Mouse (Mus musculus): Measurements from ENCODE around the gene Ccer2.

Ccer2 gene

DNA sequence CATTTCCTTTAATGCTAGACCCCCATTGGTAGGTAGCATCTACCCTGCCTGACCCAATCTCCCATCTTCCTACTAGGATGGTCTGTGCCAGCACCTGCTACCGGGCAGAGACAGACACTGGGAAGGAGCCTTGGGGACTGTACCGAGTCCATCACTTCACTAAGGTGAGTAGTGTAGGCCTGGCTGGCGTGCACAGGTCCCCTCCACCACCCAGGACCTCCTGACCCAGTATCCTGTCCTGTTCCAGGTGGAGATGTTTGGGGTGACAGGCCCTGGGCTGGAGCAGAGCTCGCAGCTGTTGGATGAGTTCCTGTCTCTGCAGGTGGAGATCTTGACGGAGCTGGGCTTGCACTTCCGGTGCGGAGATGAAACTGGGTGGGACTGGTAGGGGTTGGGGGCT is 6.0 kb upstream of the Ccer2 start:
- DNase-seq (ENCODE audit: low read depth) = no peak

DNA sequence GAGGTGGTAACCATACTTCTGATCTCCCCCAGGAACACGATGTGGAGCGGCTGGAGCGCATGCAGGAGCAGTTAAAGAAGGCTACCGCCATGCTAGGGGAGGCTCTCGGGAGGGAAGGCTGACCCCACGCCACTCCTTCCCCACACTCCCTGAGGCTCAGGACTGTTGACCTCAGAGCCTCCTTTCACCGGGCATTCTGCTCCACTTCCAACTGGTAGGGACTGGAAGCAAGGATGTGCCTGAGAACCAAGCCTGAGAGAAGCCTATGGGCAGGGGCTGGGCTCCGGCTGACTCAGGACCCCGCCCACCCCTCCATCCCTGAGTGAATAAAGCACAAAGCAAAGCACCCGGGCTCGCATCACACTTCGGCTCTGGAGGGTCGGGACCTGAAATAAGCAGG is 2.6 kb downstream of the Ccer2 start:
- DNase-seq (ENCODE audit: low read depth) = no peak

GRCm38 (mm10) chr7:28761907-28762306 is 5.9 kb downstream of the Ccer2 start:
- DNase-seq (ENCODE audit: low read depth) = no peak

GRCm38 (mm10) chr7:28765211-28765610 is 9.2 kb downstream of the Ccer2 start:
- peak; percentile 51 for DNase-seq (ENCODE audit: low read depth)

DNA sequence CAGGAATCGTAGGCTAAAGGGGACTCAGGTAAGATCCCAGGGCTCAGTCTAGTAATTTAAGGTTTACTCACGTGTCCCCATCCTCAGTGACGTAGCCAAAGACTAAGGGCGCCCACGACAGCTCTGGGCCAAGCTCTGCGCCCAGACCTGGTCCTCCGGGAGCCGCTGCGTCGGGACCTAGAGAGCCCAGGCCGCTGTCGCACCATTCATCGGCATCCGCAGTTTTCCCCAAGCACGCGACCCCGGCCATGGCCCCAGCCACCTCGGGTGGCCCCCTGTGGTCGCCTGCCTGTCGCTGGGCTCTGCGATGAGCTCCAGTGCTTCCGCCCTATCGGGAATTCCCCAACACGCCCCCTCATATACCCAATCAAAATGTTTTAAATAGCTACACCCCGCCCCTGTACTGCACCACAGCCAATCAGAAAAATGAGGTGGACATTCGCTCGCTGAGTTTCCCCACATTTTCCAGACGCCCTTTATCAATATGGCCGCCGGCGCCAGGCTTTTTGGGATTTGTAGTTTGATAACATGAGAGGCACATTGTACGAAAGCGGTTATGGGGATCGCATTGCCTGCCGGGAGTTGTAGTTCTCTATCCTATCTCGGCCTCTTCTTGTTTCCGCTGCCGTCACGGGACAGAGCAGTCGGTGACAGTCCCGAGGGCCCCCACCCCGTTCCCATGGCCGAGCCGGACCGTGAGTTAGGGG is 10.4 kb downstream of the Ccer2 start, which contains the start of gene Sirt2:
Sirt2 (plus strand) TSS at position 563 of the 707 bp plus-strand sequence.
- DNase-seq (ENCODE audit: low read depth) = peak; percentile 100

- DNase-seq (ENCODE audit: low read depth) = no peak
Observed at GRCm38 (mm10) chr7:28766910-28767309, 10.9 kb downstream of the Ccer2 start.

DNA sequence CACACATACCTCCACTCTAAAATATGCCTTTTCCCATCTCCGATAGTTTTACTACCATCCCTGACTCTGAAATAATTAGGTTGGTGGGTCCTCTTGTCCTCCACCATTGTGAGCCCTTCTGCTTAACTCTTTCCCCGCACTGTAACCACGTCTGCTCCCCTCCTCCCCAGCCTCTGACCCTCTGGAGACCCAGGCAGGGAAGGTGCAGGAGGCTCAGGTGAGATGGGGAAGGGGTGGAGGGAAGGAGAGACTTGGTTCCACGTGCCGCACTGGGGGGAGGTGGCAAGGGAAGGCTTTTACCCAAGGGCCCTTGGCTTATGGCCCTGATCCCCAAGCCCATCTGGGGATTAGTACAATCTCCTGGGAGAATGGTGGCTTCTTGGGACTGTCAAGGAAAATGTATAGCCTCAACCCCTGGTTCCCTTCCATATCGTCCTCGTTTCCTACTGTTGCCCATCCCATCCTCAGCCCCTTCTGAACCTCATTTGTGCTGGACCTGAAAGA is 11.5 kb downstream of the Ccer2 start, which contains the start of gene Nfkbib:
Nfkbib (minus strand) TSS at position 51 of the 504 bp plus-strand sequence.
- no peak for DNase-seq (ENCODE audit: low read depth)

DNA sequence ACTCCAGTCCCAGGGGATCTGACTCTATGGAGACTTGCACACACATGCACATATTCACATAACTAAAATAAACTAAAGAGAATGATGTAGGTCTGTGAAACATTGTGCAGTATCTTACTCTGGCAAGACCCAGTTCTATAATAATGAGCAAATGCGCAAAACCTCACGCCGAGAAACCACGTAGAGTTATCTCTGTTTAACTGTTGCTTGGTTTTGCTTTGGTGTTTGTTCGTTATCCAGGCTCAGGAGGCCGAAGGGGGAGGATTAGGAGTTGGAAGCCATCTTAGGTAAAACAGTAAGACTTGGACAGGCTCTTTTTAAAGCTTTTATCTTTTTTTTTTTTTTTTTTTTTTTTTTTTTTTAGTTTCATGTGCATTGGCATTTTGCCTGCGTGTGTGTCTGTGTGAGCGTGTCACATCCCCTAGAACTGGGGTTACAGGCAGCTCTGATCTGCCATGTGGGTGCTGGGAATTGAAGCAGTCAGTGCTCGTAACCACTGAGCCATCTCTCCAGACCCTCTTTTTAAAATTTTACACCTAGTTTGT is 13.5 kb downstream of the Ccer2 start:
- no peak for DNase-seq (ENCODE audit: low read depth)

- DNase-seq (ENCODE audit: low read depth) = no peak
Observed at GRCm38 (mm10) chr7:28770309-28770708, 14.3 kb downstream of the Ccer2 start.

GRCm38 (mm10) chr7:28771867-28772266 is 15.9 kb downstream of the Ccer2 start:
- DNase-seq (ENCODE audit: low read depth) = no peak

GRCm38 (mm10) chr7:28773163-28773562 is 17.2 kb downstream of the Ccer2 start:
- no peak for DNase-seq (ENCODE audit: low read depth)

DNA sequence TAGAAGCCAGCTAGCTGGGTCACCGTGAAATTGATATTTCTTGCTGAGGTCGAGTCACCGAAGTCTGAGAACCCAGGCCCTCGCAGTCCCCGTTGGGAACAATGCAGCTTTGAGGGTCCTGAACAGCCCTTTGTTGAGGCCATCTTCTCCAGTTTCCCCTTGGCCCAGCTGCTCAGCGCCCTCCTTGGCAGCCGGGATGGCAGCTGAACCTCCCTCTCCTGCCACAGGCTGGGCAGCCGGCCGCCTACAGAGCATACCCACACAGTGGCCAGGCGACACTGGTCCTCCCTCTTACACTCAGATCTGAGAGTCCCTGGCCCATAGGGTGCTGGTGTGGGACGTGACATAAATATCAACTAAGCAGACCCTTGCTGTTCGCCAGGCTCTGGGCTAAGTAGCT is 18.2 kb downstream of the Ccer2 start:
- DNase-seq (ENCODE audit: low read depth) = no peak

- no peak for DNase-seq (ENCODE audit: low read depth)
Observed at GRCm38 (mm10) chr7:28775129-28775528, 19.2 kb downstream of the Ccer2 start.

- no peak for DNase-seq (ENCODE audit: low read depth)
Observed at GRCm38 (mm10) chr7:28778825-28779224, 22.9 kb downstream of the Ccer2 start.

DNA sequence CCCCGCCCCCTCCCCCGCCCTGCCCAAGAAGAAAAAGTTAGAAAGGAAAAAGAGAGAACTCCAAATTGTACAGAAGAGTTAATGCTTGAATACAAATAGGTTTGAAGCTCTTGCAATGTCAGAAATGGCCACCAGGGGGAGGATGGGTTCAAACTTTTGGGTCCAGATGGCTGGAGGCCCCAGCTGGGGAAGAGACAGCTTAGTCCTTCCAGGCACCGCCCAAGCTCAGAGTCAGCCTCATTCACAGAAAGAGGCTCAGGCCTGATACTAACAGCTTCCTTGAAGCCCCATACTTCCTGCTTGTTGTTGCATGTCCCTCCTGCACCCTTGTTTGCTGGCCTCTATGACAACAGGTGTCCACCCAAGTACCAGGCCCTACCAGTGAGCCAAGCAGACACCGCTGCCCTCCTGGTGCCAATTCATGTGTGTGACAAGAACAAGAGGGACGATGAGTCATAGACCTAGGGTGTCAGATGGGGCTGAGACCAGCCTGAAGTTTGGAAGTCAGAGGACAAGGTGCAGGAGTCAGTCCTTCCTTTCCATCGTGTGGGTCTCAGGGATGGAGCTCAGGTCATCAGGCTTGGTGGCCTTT is 24.2 kb downstream of the Ccer2 start:
- DNase-seq (ENCODE audit: low read depth) = peak; percentile 98

GRCm38 (mm10) chr7:28780857-28781256 is 24.9 kb downstream of the Ccer2 start:
- DNase-seq (ENCODE audit: low read depth) = peak; percentile 94

- peak; percentile 95 for DNase-seq (ENCODE audit: low read depth)
Observed at GRCm38 (mm10) chr7:28781261-28781663, 25.3 kb downstream of the Ccer2 start.

DNA sequence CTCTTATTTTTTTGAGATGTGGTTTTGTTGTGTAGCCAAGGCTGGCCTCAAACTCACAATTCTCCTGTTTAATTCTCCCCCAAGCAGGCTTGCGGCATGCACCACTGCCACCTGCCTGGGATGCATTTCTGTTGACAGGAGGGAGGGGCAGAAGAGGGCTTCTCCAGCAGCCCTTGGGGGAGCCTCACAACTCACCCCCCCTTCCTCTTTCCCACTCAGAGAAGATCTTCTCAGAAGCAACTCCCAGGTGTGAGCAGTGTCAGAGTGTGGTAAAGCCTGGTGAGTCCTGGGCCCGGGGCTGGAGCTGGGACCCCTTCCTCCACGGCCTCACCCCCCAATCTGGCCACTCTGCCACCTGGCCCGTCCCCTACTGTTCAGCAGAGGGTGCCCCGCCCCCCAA is 29.2 kb downstream of the Ccer2 start:
- no peak for DNase-seq (ENCODE audit: low read depth)

DNA sequence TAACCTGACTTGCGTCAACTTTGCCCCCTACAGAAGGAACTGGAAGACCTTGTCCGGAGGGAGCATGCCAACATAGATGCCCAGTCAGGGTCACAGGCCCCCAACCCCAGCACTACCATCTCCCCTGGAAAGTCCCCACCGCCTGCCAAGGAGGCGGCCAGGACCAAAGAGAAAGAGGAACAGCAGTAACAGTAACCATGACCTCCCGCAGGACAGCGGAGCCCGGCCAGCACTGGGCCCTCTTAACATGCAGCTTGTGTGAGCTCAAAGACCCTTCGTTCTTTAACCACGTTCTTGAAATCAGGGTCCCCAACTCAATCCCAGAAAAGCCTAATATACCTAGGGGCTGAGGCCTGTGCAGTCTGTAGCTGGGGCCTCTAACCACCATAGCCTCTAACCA is 31.9 kb downstream of the Ccer2 start:
- DNase-seq (ENCODE audit: low read depth) = no peak

- DNase-seq (ENCODE audit: low read depth) = peak; percentile 81
Observed at GRCm38 (mm10) chr7:28788307-28789195, 32.6 kb downstream of the Ccer2 start, which contains the start of gene Rinl. Gene Rinl, plus strand, starts transcription at chr7:28788969.

DNA sequence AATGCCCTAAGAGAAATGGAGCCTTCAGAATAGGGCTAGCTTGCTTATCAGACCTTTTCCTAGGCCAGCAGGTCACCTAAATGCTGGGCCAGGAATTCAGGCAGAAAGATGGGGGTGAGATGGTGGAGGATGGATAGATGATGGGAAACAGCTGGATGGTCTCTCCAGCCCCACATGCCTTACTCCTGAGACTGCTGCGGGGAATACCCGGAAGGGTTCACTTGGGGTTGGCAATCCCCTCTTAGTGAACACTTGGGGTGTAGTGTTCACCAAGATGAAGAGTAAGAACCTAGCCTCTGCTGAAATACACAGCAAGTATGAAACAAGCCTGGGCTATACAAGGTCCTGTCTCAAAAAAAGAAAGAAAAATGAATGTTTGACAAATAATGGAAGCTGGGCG is 33.3 kb downstream of the Ccer2 start:
- peak; percentile 59 for DNase-seq (ENCODE audit: low read depth)
